Mouse (Mus musculus) neural tube, embryonic 13.5 days (tissue): ENCODE measurements around the gene Fkbp14. TPM values are rescaled to one million over a fixed set of nuclear protein-coding genes. Genes with fewer than 3 reads are reported as not detected.

Experiments used
- ATAC-seq: fragments of 200-750 bp; cut with Nextera tagmentation; 2 replicates; pipeline ENCODE4 v1.8.0; 2017; ENCODE audit warnings: low read depth, mild to moderate bottlenecking, moderate TSS enrichment, moderate library complexity
- H3K27ac ChIP-seq: fragments of 300-500 bp; sonication (generic); replicated peaks from 2 replicates; pipeline ENCODE4 v1.5.1; 2015; ENCODE audit warnings: moderate library complexity, mild to moderate bottlenecking, inconsistent platforms
- H3K27me3 ChIP-seq: fragments of 300-500 bp; sonication (generic); 2 replicates; pipeline ENCODE4 v1.6.1; 2015; ENCODE audit warnings: mild to moderate bottlenecking, inconsistent platforms
- H3K36me3 ChIP-seq: fragments of 300-500 bp; sonication (generic); 2 replicates; pipeline ENCODE4 v1.6.1; 2015; ENCODE audit warnings: mild to moderate bottlenecking, inconsistent platforms
- H3K4me1 ChIP-seq: fragments of 300-500 bp; sonication (generic); replicated peaks from 2 replicates; pipeline ENCODE4 v1.6.1; 2015; ENCODE audit warnings: inconsistent platforms
- H3K4me2 ChIP-seq: fragments of 300-500 bp; sonication (generic); 2 replicates; pipeline ENCODE4 v1.6.1; 2015; ENCODE audit warnings: inconsistent platforms, mild to moderate bottlenecking, moderate library complexity
- H3K4me3 ChIP-seq: fragments of 300-500 bp; sonication (generic); 2 replicates; pipeline ENCODE4 v1.5.1; 2015; ENCODE audit warnings: mild to moderate bottlenecking, inconsistent platforms
- H3K9ac ChIP-seq: fragments of 300-500 bp; sonication (generic); 2 replicates; pipeline ENCODE4 v1.6.1; 2015; ENCODE audit warnings: moderate library complexity, mild to moderate bottlenecking, inconsistent platforms
- H3K9me3 ChIP-seq: fragments of 300-500 bp; sonication (generic); 2 replicates; pipeline ENCODE4 v1.6.1; 2016; ENCODE audit warnings: inconsistent platforms
- WGBS: fragments of 180-500 bp; shearing (Covaris S2); methylation state at CpG from one replicate; pipeline ENCODE4 v1.1.7; 2015; 5-methylcytosine and 5-hydroxymethylcytosine counted together
- polyA plus RNA-seq: library from polyadenylated mRNA; unstranded; fragments of >200 nt; fragmentation: Nextera tagmentation; extraction: Ambion mirVana; gene quantifications from 2 replicates; pipeline ENCODE4 v1.2.1, GENCODE M21; 2015

Gene Fkbp14
- polyA plus RNA-seq, 1 experiment from 2014 or later: 19.3 TPM

DNA sequence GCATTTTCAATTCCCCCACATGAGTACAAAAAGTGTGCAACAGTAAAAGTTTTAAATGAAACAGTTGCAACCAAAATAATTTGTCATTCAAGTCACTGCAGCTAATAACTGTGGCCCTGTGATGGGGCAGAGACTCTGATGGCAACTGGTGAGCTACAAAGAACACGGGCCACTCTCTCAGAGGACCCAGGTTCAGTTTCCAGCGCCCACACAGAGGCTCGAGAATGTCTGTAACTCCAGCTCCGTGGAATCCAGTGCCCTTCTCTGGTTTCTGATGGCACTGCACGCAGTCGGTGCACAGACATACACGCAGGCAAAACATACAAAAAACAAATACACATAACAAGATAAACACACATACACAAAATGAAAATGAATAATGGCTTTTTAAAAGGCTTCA is 39.4 kb downstream of the Fkbp14 start:
- no peak overlapping the region for H3K4me3 ChIP-seq
- H3K4me1 ChIP-seq: peaks cover 55% of the 10 kb centered on the region
- 0 out of 2 replicates have a peak, but pooled peaks cover 3% of the 10 kb centered on the region for H3K36me3 ChIP-seq
- no peak for ATAC-seq
- H3K9me3 ChIP-seq: no peaks in the 10 kb centered on the region
- H3K27me3 ChIP-seq: 0 out of 2 replicates have a peak, but pooled peaks cover 8% of the 10 kb centered on the region
- no peak overlapping the region for H3K9ac ChIP-seq
- H3K4me2 ChIP-seq: no peak overlapping the region
- WGBS: 94% methylated on average over 7 of the region's 7 CpGs
- no peak overlapping the region for H3K27ac ChIP-seq

DNA sequence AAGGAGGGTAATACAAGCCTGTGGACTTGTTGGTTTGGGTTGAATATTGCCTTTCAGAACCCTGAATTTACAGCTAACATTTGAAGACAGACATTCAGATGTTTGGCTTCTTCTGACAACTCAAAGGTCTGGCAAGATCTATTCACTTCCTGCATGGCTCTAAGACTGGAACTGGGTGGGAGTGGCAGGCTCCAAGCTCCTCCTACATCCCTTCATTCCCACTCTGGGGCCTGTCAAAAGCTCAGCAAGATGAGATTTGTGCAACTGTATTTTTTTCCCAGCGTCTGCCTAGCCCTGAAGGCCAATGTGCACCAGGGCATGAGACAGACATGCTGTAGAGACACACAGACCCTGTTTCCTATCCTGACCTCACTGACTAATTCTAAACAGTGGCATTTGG is 41.3 kb downstream of the Fkbp14 start:
- no peak overlapping the region for H3K4me2 ChIP-seq
- no peak overlapping the region for H3K4me3 ChIP-seq
- peak overlapping the region; percentile 46; the same call in 1 of the 2 replicates for H3K27ac ChIP-seq
- 0 out of 2 replicates have a peak, but pooled peaks cover 8% of the 10 kb centered on the region for H3K27me3 ChIP-seq
- ATAC-seq: no peak
- peaks cover 6% of the 10 kb centered on the region; the same call in 1 of the 2 replicates for H3K36me3 ChIP-seq
- no peaks in the 10 kb centered on the region for H3K9me3 ChIP-seq
- peaks cover 67% of the 10 kb centered on the region for H3K4me1 ChIP-seq
- H3K9ac ChIP-seq: no peak overlapping the region
- WGBS: 53% methylated on average over 1 of the region's 1 CpGs

DNA sequence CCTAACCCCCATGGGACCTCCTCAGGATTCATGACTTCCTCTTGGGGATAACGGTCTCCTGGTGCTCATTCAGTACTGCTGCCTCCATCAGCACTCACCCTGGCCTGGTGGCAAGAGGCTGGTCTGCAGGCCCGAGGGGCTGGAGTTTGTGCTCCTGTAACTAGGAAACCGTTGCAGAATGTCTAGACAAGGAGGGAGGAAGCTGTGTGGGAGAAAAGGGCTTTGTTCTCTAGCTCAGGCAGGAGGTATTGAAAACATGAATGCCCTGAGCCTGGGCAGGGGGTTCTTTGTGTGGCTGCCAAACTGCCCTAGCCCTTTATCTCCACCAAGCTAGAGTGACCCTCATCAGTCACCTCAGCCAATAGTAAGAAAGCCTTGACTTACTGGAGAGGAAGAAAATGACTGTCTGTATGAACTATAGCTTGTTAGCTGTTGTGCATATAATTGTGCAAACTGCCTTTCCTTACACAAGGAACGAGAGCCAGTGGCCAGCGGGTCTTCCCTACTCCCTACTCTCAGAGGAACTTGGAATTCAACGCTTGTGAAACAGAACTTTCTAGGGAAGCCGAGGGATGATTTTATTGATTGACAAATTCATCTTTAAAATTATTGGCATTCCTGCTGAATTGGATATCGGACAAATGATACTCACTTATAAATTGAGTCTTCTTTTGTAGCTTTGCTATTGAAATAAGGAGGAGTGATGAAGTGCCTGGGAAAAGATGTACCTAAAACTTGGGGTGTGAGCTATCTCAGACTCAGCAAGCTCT is 42.6 kb downstream of the Fkbp14 start:
- Histone ChIP-seq H3K4me2 (no peak overlapping the region), H3K4me3 (no peak overlapping the region), H3K4me1 (peaks cover 73% of the 10 kb centered on the region), H3K9ac (no peak overlapping the region), H3K9me3 (no peaks in the 10 kb centered on the region), H3K27me3 (0 out of 2 replicates have a peak, but pooled peaks cover 8% of the 10 kb centered on the region), H3K27ac (peak overlapping the region; percentile 59), H3K36me3 (peaks cover 6% of the 10 kb centered on the region; the same call in 1 of the 2 replicates)
- peak; percentile 77 for ATAC-seq
- WGBS: 10% methylated on average over 8 of the region's 8 CpGs

DNA sequence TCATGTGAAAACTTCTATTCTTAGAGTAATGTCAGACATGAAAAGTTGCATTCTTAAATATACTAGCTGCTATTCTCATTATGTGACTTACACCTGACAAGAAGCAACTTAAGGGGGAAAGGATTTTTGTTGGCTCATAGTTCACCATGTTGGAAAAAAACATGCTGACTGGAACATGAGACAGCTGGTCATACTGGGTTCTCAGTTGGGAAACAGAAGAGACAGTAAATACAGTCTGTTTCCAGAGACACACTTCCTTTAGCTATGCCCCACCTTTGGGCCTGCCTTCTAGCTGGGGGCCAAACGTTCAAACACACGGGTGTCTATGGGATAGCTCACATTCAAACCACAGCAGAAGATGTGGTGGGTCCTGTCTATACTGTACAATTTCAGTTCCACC is 43.5 kb downstream of the Fkbp14 start:
- 45% methylated on average over 2 of the region's 2 CpGs for WGBS
- Histone ChIP-seq H3K9ac (no peak overlapping the region), H3K36me3 (peaks cover 6% of the 10 kb centered on the region; the same call in 1 of the 2 replicates), H3K27me3 (0 out of 2 replicates have a peak, but pooled peaks cover 8% of the 10 kb centered on the region), H3K4me1 (peaks cover 79% of the 10 kb centered on the region), H3K27ac (peak overlapping the region; percentile 59), H3K4me3 (no peak overlapping the region), H3K4me2 (no peak overlapping the region), H3K9me3 (no peaks in the 10 kb centered on the region)
- no peak for ATAC-seq

DNA sequence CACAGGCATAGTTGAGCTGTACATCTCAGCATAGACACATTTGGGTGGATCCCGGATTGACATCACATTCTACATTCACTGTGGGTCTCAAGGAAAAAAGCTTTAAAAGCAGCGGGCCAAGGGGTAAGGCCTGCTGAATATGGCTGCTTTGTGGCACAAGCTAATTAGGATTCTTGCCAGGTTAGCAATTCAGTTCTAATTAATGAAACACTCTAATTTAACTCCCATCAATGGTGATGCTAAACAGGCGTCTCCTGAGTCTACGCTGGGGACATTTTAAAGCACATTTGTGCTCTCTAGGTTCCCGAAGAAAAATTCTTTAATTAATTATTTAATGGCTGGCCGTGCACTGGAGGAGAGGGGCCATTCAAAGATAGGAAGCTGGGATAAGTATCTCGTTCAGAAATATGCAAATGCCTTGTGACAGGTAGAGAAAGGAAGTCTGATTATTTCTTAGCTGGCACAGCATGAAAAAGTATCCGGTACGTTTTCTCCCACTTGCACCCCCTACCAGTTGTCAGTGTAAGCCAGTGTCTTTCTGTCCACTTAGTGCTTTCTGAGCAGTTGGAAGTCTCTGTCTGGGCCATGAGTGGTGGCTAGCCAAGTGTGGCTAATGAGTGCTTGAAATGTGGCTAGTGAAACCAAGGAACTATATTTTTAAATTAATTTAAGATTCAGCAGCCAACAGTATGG is 44.2 kb downstream of the Fkbp14 start:
- 25% methylated on average over 9 of the region's 9 CpGs for WGBS
- Histone ChIP-seq H3K4me3 (no peak overlapping the region), H3K27ac (peak overlapping the region; percentile 55), H3K36me3 (peaks cover 6% of the 10 kb centered on the region; the same call in 1 of the 2 replicates), H3K9ac (no peak overlapping the region), H3K4me2 (peak overlapping the region; percentile 11; the same call in 1 of the 2 replicates), H3K27me3 (0 out of 2 replicates have a peak, but pooled peaks cover 8% of the 10 kb centered on the region), H3K4me1 (peaks cover 81% of the 10 kb centered on the region), H3K9me3 (no peaks in the 10 kb centered on the region)
- ATAC-seq: peak; percentile 74

DNA sequence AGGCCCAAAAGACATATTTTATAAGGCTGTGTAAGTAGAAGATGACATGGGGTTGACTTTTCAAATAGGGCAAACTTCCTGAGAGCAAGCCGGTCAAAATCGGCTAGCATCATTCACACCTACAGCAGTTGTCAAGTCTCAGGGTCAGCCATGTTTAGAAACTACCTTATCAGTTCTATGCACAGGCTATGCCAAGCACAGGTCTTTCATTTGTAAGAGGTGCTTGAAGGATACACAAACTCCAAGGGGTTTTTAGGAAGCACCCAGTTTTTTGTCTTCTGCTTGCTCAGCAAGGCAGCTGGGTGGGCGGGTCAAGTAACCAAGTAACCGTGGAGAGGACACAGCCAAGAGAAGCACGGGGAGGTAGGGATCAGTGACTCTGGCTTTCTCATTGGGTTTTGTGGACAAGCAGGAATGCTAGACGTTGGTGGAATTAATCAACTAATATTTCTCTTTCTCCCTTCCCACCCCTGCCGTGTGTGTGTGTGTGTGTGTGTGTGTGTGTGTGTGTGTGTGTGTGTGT is 46.2 kb downstream of the Fkbp14 start:
- Histone ChIP-seq H3K27me3 (0 out of 2 replicates have a peak, but pooled peaks cover 6% of the 10 kb centered on the region), H3K4me2 (no peak overlapping the region), H3K9ac (no peak overlapping the region), H3K4me3 (no peak overlapping the region), H3K36me3 (peaks cover 3% of the 10 kb centered on the region; the same call in 1 of the 2 replicates), H3K27ac (no peak overlapping the region), H3K4me1 (peaks cover 79% of the 10 kb centered on the region), H3K9me3 (no peaks in the 10 kb centered on the region)
- ATAC-seq: no peak
- WGBS: 68% methylated on average over 6 of the region's 7 CpGs

DNA sequence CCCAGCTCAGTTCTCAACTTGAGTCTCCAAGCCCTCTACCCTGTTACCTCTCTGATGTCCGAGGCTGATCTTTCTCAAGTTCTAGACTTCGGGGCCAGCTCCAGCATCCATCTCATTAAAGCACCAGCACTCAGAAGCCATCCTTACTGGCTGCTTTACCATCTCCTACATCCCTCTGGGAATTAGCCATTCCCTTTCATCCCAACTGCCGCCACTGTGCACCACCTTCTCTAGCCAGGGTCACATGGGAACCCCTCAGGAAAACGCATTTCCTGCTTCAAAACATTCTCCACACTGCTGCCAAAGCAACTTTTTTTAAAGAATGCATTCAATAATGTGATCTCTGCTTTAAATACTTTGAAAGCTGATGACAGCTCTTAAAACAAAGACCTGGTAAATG is 47.8 kb downstream of the Fkbp14 start:
- Histone ChIP-seq H3K9me3 (no peaks in the 10 kb centered on the region), H3K4me3 (no peak overlapping the region), H3K9ac (no peak overlapping the region), H3K36me3 (peaks cover 9% of the 10 kb centered on the region; the same call in 1 of the 2 replicates), H3K27ac (peak overlapping the region; percentile 59; the same call in 1 of the 2 replicates), H3K4me2 (no peak overlapping the region), H3K4me1 (peaks cover 63% of the 10 kb centered on the region), H3K27me3 (no peaks in the 10 kb centered on the region)
- WGBS: 65% methylated on average over 4 of the region's 4 CpGs
- no peak for ATAC-seq

DNA sequence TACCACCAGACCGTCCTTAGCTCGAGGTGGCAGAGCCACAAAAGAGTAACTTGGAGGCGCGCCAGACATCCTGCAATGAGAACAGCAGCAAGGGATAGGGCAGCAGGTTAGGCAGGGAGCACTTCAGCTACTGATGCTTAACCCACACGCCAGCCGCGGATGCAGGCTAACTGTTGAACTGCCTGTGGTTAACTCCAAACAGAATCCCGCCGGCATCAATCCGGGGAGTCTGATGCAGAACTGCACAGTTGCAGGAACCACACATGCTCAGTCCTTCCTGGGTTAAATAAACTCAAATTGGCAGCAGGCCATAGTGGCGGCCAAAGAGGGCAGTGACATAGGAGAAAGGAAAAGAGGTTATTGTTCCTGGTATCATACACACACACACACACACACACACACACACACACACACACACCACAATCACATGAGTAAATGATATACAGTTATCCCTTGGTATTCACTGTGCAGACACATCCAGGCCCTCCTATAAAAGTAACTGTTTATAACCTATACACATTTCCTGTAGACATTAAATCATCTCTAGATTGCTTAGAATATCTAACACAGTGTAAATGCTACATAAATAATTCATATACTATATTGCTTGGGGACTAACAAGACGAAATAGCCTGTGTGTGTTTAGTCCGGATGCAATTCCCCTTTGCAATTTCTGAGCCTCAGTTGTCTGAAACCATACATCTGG is 48.6 kb downstream of the Fkbp14 start:
- no peaks in the 10 kb centered on the region for H3K9me3 ChIP-seq
- no peaks in the 10 kb centered on the region for H3K27me3 ChIP-seq
- H3K36me3 ChIP-seq: peaks cover 15% of the 10 kb centered on the region
- no peak overlapping the region for H3K4me2 ChIP-seq
- WGBS: 49% methylated on average over 13 of the region's 13 CpGs
- ATAC-seq: peak; percentile 65
- peak overlapping the region; percentile 59 for H3K27ac ChIP-seq
- H3K9ac ChIP-seq: no peak overlapping the region
- no peak overlapping the region for H3K4me3 ChIP-seq
- peaks cover 55% of the 10 kb centered on the region for H3K4me1 ChIP-seq

DNA sequence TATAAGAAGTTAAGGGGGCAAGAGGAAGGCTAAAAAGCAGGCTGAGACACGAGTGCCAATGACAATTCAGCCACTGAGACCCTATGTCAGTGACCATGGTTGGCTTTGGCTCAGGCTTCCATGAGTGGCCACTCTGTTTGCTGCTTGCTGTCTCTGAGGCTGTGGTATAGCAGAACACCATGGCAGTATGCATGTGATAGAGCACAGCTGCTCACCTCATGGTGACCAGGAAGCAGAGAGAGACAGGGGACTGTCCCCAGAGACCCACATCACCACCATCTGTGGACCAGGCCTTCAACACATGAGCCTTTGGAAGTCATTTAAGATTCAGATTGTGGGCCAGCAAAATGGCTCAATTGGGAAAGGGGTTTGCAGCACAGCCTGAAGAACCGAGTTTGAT is 53.5 kb downstream of the Fkbp14 start:
- no peak overlapping the region for H3K4me2 ChIP-seq
- WGBS: 72% methylated on average over 2 of the region's 2 CpGs

DNA sequence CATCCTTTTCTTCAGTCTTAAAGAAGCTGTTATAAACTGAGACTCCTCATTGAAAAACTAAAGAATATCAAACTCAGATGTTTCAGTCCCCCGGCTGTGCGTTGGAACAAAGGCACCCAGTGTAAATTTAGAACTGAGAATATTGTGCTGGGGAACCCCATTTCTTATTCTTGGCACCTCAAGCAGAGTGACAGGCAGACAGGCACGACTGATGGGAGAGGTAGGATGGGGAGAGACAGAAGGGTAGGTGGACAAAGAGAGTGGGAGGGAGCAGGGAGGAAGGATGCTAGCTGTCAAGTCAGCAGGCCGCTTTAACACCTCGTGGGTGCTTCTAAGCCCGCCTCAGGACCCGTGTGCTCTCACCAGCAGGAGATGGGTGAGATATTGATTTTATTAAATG is 54.3 kb downstream of the Fkbp14 start:
- 77% methylated on average over 7 of the region's 7 CpGs for WGBS
- H3K4me1 ChIP-seq: peaks cover 36% of the 10 kb centered on the region
- no peak overlapping the region for H3K4me3 ChIP-seq
- no peaks in the 10 kb centered on the region for H3K9me3 ChIP-seq
- H3K9ac ChIP-seq: no peak overlapping the region
- H3K27me3 ChIP-seq: no peaks in the 10 kb centered on the region
- H3K36me3 ChIP-seq: peaks cover 16% of the 10 kb centered on the region
- H3K27ac ChIP-seq: no peak overlapping the region
- no peak for ATAC-seq
- no peak overlapping the region for H3K4me2 ChIP-seq

More for the DNA sequence above, 53.5 kb downstream of the Fkbp14 start:
- Histone ChIP-seq H3K36me3 (peaks cover 16% of the 10 kb centered on the region), H3K4me1 (peaks cover 39% of the 10 kb centered on the region), H3K27me3 (no peaks in the 10 kb centered on the region), H3K9me3 (no peaks in the 10 kb centered on the region), H3K4me3 (no peak overlapping the region), H3K9ac (no peak overlapping the region), H3K27ac (no peak overlapping the region)
- no peak for ATAC-seq

DNA sequence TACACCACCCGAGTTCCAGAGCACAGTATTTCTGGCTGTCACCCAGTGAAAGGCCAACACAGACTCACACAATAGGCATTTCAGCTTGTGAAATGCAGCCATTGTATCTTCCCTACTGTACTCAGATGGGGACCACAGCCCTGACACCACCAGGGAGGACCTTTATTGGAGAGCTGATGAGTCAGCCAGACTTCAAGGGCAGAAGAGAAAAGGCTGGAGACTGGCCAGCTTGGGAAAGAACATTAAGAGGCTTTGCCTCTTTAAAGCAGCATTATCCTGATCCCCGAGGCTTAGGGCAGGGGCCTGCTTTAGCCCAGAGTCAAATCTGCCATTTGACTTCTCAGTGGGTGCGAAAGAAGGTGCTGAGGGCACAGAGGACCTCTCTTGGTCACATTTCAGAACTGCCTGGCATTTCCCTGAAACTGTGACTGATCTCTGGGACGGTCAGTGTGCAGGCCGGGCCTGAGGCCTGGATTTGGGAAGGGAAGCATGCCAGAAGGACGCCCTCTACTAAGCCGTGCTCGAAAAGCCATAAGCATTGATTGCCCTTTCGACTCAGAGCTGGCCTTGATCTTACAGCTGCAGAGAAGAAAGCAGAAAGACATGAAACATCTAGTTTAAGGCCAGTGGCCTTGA is 56.7 kb downstream of the Fkbp14 start:
- Histone ChIP-seq H3K27ac (peak overlapping the region; percentile 57), H3K4me1 (peaks cover 41% of the 10 kb centered on the region), H3K27me3 (no peaks in the 10 kb centered on the region), H3K36me3 (peaks cover 16% of the 10 kb centered on the region), H3K9me3 (no peaks in the 10 kb centered on the region), H3K4me3 (no peak overlapping the region), H3K9ac (peak overlapping the region; percentile 31; the same call in 1 of the 2 replicates), H3K4me2 (no peak overlapping the region)
- 57% methylated on average over 9 of the region's 9 CpGs for WGBS
- ATAC-seq: 0 out of 2 replicates have a peak, but pooled peaks have one; percentile 34
